13 mouse cellular contexts compared by ENCODE assay signal in the genomic region with DNA sequence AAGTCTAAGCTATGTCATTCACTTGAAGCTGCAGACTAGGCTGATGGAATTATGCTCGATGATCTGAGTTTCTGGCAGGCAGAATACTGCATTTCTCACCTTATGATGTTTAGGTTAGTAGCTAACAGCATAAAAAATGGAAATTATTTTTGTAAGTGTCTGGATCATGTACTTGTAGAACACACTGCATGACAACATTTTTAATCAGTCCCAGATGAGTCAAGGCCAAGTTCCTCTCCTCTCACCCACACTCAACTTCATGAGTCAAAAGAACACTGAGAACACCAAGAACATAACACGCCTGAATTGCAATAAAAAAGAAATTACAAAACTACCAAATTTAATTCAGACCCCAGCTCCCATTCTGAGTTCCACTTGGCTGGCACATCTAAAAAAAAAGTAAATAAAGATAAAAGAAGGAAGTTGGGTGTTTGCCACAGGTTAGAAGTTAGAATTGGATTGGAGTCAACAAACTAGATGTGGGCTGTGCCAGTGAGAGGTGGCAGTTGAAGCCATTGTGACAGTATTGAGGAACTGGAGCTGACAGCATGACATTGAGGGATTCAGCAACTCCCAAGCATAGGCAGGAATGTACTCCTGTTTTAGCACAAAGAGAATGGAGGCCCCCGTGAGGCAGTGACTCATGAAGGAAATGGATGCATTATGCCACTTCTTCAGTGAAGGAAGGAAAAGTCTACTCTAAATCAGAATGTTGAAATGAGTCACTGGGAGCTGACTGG.
DNase-seq lines count a peak whose midpoint lies in the region.
"Had no signal": no experiment of that assay in that cellular context is flagged by ENCODE, and none has a peak within 500 bp of the region (broad histone marks: within the 10 kb centered on the region; RNA-seq: fewer than 3 reads in every experiment).

No protein-coding gene starts in this region.

- 80% methylated on average over 3 of the region's 3 CpGs for WGBS in hindbrain, embryonic 10.5 days

- intact Hi-C loops in heart, postnatal 36 days (cut with DNase I), result no loop called here
- intact Hi-C loops in left cerebral cortex, postnatal 25 days (cut with DNase I), result loop anchor here (10.0 kb wide), 1 partner anchor 975 kb away; no protein-coding TSS in a partner anchor

- no peaks in the 10 kb centered on the region for H3K9me3 ChIP-seq in hindbrain, embryonic 10.5 days
- H3K9me3 ChIP-seq: limb, embryonic 13.5 days; megakaryocyte, embryonic 14.5 days had no signal

- no peak overlapping the region for H3K27ac ChIP-seq in hindbrain, embryonic 10.5 days
- H3K27ac ChIP-seq: limb, embryonic 13.5 days had no signal

- DNase-seq in heart, adult 8-10 months (ENCODE audit: low spot score), result peak; percentile 7
- no peak for DNase-seq in heart, postnatal 36 days
- peak; percentile 90 for DNase-seq in brain, adult 2 months (ENCODE audit: low read depth, low spot score)
- peak; percentile 34 to 55 for DNase-seq in layer of hippocampus, adult 18-20 months (ENCODE audit: low spot score in 2 of 2)
- DNase-seq in left cerebral cortex, postnatal 25 days (ENCODE audit: low spot score in 2 of 2), result peak; percentile 32 to 94
- no peak for DNase-seq in hindbrain, embryonic 10.5 days (ENCODE audit: low spot score)
- no peak for DNase-seq in testis, postnatal 10 days (ENCODE audit: low spot score)
- DNase-seq in spleen, adult 12 weeks (ENCODE audit: low spot score), result no peak
- DNase-seq: adrenal gland, postnatal 14 days; lung, adult 2 months; thymus, postnatal 25 days had no signal

- no peak overlapping the region for H3K4me3 ChIP-seq in hindbrain, embryonic 10.5 days
- H3K4me3 ChIP-seq: limb, embryonic 13.5 days; megakaryocyte, embryonic 14.5 days had no signal

- no peaks in the 10 kb centered on the region for H3K36me3 ChIP-seq in hindbrain, embryonic 10.5 days
- H3K36me3 ChIP-seq: limb, embryonic 13.5 days had no signal

- H3K4me1 ChIP-seq in hindbrain, embryonic 10.5 days (replicated peaks), result no peaks in the 10 kb centered on the region
- H3K4me1 ChIP-seq: limb, embryonic 13.5 days; megakaryocyte, embryonic 14.5 days had no signal

- H3K27me3 ChIP-seq in hindbrain, embryonic 10.5 days (ENCODE audit: insufficient read depth, poor library complexity, severe bottlenecking), result no peaks in the 10 kb centered on the region
- H3K27me3 ChIP-seq: limb, embryonic 13.5 days; megakaryocyte, embryonic 14.5 days had no signal

Comparison
In these comparisons a context has a peak if more than half of its experiments do, and no peak if none do; other contexts are left out.
1. DNase-seq: peak in heart, adult 8-10 months (single experiment), brain, adult 2 months (single experiment), layer of hippocampus, adult 18-20 months (2 of 2) and left cerebral cortex, postnatal 25 days (2 of 2); none in heart, postnatal 36 days (0 of 2), hindbrain, embryonic 10.5 days (single experiment), testis, postnatal 10 days (single experiment) and spleen, adult 12 weeks (single experiment).